In genomic region chr2:71812221-71813021, GRCm38 (mm10) we compare ENCODE assay signal across 8 mouse cellular contexts.
A peak's percentile ranks its signal among the peaks of the same experiment; 100 is the strongest.
DNase-seq lines count a peak whose midpoint lies in the region; ATAC-seq and TF ChIP-seq lines count a peak whose summit lies in the region.

No protein-coding gene starts in this region.

- peaks cover 2% of the 10 kb centered on the region for H3K79me2 ChIP-seq in heart, adult 2 months (replicated peaks; ENCODE audit: control insufficient read depth, insufficient read depth, low read length)

- peaks cover 63% of the 10 kb centered on the region for H3K4me1 ChIP-seq in embryonic facial prominence, embryonic 10.5 days
- H3K4me1 ChIP-seq in heart, adult 2 months (ENCODE audit: control insufficient read depth, insufficient read depth, low read length) = peaks cover 31% of the 10 kb centered on the region
- peaks cover 35% of the 10 kb centered on the region; the same call in 1 of the 2 replicates for H3K4me1 ChIP-seq in kidney, adult 2 months (ENCODE audit: control insufficient read depth, insufficient read depth, low read length)
- H3K4me1 ChIP-seq in limb, embryonic 11.5 days (ENCODE audit: control insufficient read depth, insufficient read depth, low read length) = peaks cover 21% of the 10 kb centered on the region

- H3K9ac ChIP-seq in heart, adult 2 months (ENCODE audit: low read depth, low read length) = no peak overlapping the region
- no peak overlapping the region for H3K9ac ChIP-seq in limb, embryonic 11.5 days (ENCODE audit: low read length)

- H3K36me3 ChIP-seq in embryonic facial prominence, embryonic 10.5 days (replicated peaks) = no peaks in the 10 kb centered on the region
- H3K36me3 ChIP-seq in heart, adult 2 months (ENCODE audit: control insufficient read depth, insufficient read depth, low read length) = no peaks in the 10 kb centered on the region; the same call in none of the 2 replicates
- no peaks in the 10 kb centered on the region for H3K36me3 ChIP-seq in kidney, adult 2 months (ENCODE audit: control insufficient read depth, insufficient read depth, low read length)
- H3K36me3 ChIP-seq in limb, embryonic 11.5 days (ENCODE audit: control insufficient read depth, insufficient read depth, low read length) = no peaks in the 10 kb centered on the region

- intact Hi-C loops in heart, adult 2 months (cut with DNase I) = loop anchor here (1.0 to 5.0 kb wide), 7 partner anchors 26 to 213 kb away; no protein-coding TSS in a partner anchor

- 48% methylated on average over 12 of the region's 12 CpGs for WGBS in embryonic facial prominence, embryonic 10.5 days
- 25% methylated on average over 12 of the region's 12 CpGs for WGBS in heart, adult 2 months
- 20% methylated on average over 12 of the region's 12 CpGs for WGBS in kidney, adult 2 months
- WGBS in limb, embryonic 11.5 days = 53% methylated on average over 12 of the region's 12 CpGs

- no peaks in the 10 kb centered on the region for H3K9me3 ChIP-seq in embryonic facial prominence, embryonic 10.5 days
- H3K9me3 ChIP-seq in limb, embryonic 11.5 days (ENCODE audit: control insufficient read depth, low read length) = no peaks in the 10 kb centered on the region

- peak; percentile 98 for TF ChIP-seq CTCF in heart, adult 2 months (IDR thresholded peaks at IDR 0.05)
- peak; percentile 89 for TF ChIP-seq CTCF in kidney, adult 2 months (conservative IDR thresholded peaks at IDR 0.05; ENCODE audit: insufficient read depth, insufficient read length, low read depth, low read length)

- TF ChIP-seq POLR2A in heart, adult 2 months (IDR thresholded peaks at IDR 0.05; ENCODE audit: insufficient read depth, low read depth, low read length) = no peak
- no peak for TF ChIP-seq POLR2A in kidney, adult 2 months (IDR thresholded peaks at IDR 0.05; ENCODE audit: low read depth, low read length)

- DNase-seq in 416B (ENCODE audit: low read depth) = peak; percentile 86
- peak; percentile 89 for DNase-seq in adrenal gland, postnatal 25 days
- peak; percentile 86 for DNase-seq in embryonic facial prominence, embryonic 10.5 days (ENCODE audit: low spot score)
- DNase-seq in heart, adult 2 months = peak; percentile 83 to 88
- DNase-seq in kidney, adult 2 months = peak; percentile 87
- DNase-seq in limb, embryonic 11.5 days (ENCODE audit: low spot score) = peak; percentile 90
- peak; percentile 20 to 65 for DNase-seq in monocyte, adult 2 months (ENCODE audit: low read depth in 1 of 2, low spot score in 2 of 2)
- peak; percentile 70 to 73 for DNase-seq in spleen, postnatal 36 days (ENCODE audit: low spot score in 2 of 2)

- H3K27ac ChIP-seq in embryonic facial prominence, embryonic 10.5 days (replicated peaks) = 0 out of 2 replicates have a peak overlapping the region, but pooled peaks have one; percentile 44
- H3K27ac ChIP-seq in heart, adult 2 months = peak overlapping the region; percentile 51
- peak overlapping the region; percentile 4; the same call in 1 of the 2 replicates for H3K27ac ChIP-seq in kidney, adult 2 months (ENCODE audit: insufficient read depth, low read depth, low read length)
- H3K27ac ChIP-seq in limb, embryonic 11.5 days (replicated peaks; ENCODE audit: low read depth, low read length) = no peak overlapping the region

- peak; percentile 87; the same call in 1 of the 2 replicates for TF ChIP-seq EP300 in heart, adult 2 months (IDR thresholded peaks at IDR 0.05; ENCODE audit: insufficient read depth, low read depth, low read length)

- no peak overlapping the region for H3K4me2 ChIP-seq in limb, embryonic 11.5 days (ENCODE audit: low read depth, severe bottlenecking)

- H3K27me3 ChIP-seq in embryonic facial prominence, embryonic 10.5 days (replicated peaks; ENCODE audit: low read depth, poor library complexity, severe bottlenecking) = no peaks in the 10 kb centered on the region
- no peaks in the 10 kb centered on the region for H3K27me3 ChIP-seq in heart, adult 2 months (ENCODE audit: control insufficient read depth, insufficient read depth, low read length)
- no peaks in the 10 kb centered on the region for H3K27me3 ChIP-seq in kidney, adult 2 months (replicated peaks; ENCODE audit: control insufficient read depth, insufficient read depth, low read length)
- H3K27me3 ChIP-seq in limb, embryonic 11.5 days (ENCODE audit: control insufficient read depth, insufficient read depth, low read length) = no peaks in the 10 kb centered on the region

- H3K4me3 ChIP-seq in embryonic facial prominence, embryonic 10.5 days = no peak overlapping the region
- no peak overlapping the region; the same call in 1 of the 2 replicates for H3K4me3 ChIP-seq in heart, adult 2 months
- no peak overlapping the region for H3K4me3 ChIP-seq in kidney, adult 2 months (ENCODE audit: insufficient read depth, low read depth, low read length)
- no peak overlapping the region for H3K4me3 ChIP-seq in limb, embryonic 11.5 days (ENCODE audit: low read depth, low read length)

- no peak for ATAC-seq in limb, embryonic 11.5 days (ENCODE audit: insufficient number of reproducible peaks, low FRiP score, low TSS enrichment, low read depth)
